In the genomic region with DNA sequence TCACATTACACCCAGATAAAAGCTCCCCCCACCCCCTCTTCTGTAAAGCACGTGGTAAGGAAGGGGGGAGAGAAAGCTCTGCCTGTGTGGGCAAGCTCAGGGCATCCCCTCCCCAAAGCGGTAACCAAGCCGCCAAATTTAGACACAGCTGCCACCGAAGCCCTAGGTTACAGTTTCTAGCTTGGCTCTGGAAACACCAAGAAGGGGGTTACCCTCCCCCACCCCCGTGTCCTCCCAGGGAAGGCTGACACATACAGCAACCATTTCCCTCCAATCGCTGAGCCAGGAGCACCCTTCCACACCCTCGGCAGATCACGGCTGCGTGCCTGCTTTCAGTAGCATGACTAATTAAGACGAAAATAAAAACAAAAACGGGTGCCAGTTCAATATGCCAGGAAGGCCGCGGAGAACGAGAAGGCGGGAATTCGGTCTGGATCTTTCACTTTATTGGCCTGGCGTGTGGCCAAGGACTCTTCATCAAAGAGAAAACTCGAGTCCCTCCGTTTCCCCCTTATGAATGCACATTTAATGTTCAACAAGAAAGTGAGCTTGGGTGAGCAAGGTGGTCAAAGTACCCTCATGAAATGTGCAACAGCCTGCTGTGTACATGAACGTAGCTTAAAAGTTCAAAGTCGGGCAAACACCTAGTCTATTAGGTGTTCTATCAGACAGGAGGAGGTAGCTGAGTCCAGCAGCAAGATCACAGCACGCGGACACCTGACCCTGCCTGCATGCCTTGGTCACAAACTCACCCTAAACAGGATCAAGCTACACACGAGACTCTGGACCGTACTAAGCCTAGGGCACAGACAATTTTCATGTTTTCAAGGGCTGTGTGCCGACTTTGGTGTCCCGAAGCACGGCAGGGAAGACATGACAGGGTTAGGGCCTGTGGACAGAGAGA, we compare ENCODE assay signal across 9 mouse cellular contexts. TPM values are rescaled to one million over a fixed set of nuclear protein-coding genes. Genes with fewer than 3 reads are reported as not detected.
DNase-seq lines count a peak whose midpoint lies in the region; ATAC-seq lines count a peak whose summit lies in the region.
"Had no signal": no experiment of that assay in that cellular context is flagged by ENCODE, and none has a peak within 500 bp of the region (broad histone marks: within the 10 kb centered on the region; RNA-seq: fewer than 3 reads in every experiment).

No protein-coding gene starts in this region.

- no peak for DNase-seq in heart, postnatal 14 days
- DNase-seq in CD4-positive, CD25-positive, alpha-beta regulatory T cell, adult 2 months (ENCODE audit: low read depth, low spot score), result peak; percentile 51
- DNase-seq in cerebellum, adult 9-11 months, result peak; percentile 68
- DNase-seq in kidney, adult 11 months, result peak; percentile 72
- DNase-seq in ovary, adult 18-20 months (ENCODE audit: low spot score), result no peak
- no peak for DNase-seq in ovary, postnatal 14 days (ENCODE audit: low spot score)

- 58% methylated on average over 28 of the region's 28 CpGs for WGBS in heart, embryonic 14.5 days
- WGBS in neural tube, embryonic 14.5 days, result 46% methylated on average over 28 of the region's 28 CpGs

- no peak for ATAC-seq in heart, embryonic 14.5 days (ENCODE audit: insufficient number of reproducible peaks, insufficient read depth, low FRiP score, low read depth)
- ATAC-seq in neural tube, embryonic 14.5 days (ENCODE audit: low read depth), result peak; percentile 68; the same call in 1 of the 2 replicates

- H3K9me3 ChIP-seq in heart, embryonic 14.5 days (ENCODE audit: control insufficient read depth, low read length), result 0 out of 2 replicates have a peak, but pooled peaks cover 4% of the 10 kb centered on the region
- H3K9me3 ChIP-seq in neural tube, embryonic 14.5 days (ENCODE audit: control insufficient read depth, low read length), result no peaks in the 10 kb centered on the region

- intact Hi-C loops in heart, postnatal 14 days (cut with DNase I), result no loop called here

- no peaks in the 10 kb centered on the region for H3K27me3 ChIP-seq in heart, embryonic 14.5 days (ENCODE audit: control insufficient read depth, insufficient read depth, low read length)
- H3K27me3 ChIP-seq in neural tube, embryonic 14.5 days (ENCODE audit: control insufficient read depth, insufficient read depth, low read length), result no peaks in the 10 kb centered on the region

- no peak overlapping the region for H3K9ac ChIP-seq in heart, embryonic 14.5 days (ENCODE audit: low read length)
- no peak overlapping the region for H3K9ac ChIP-seq in neural tube, embryonic 14.5 days (replicated peaks; ENCODE audit: low read depth, low read length)
- H3K9ac ChIP-seq: liver, embryonic 14.5 days had no signal

- H3K27ac ChIP-seq in heart, embryonic 14.5 days (replicated peaks in 1 of 2; ENCODE audit: control insufficient read depth in 1 of 2, insufficient read depth in 1 of 2, low read depth in 2 of 2, low read length in 2 of 2), result 0 out of 4 replicates have a peak overlapping the region, but pooled peaks of 1 of the 2 experiments have one; percentile 8
- no peak overlapping the region for H3K27ac ChIP-seq in neural tube, embryonic 14.5 days (ENCODE audit: low read depth, low read length)
- H3K27ac ChIP-seq: liver, embryonic 14.5 days had no signal

- peak overlapping the region; percentile 35 for H3K4me2 ChIP-seq in heart, embryonic 14.5 days (ENCODE audit: low read length)
- peak overlapping the region; percentile 31 for H3K4me2 ChIP-seq in neural tube, embryonic 14.5 days (ENCODE audit: low read depth, low read length)

- H3K36me3 ChIP-seq in heart, embryonic 14.5 days (ENCODE audit: control insufficient read depth, insufficient read depth, low read length), result no peaks in the 10 kb centered on the region
- no peaks in the 10 kb centered on the region for H3K36me3 ChIP-seq in neural tube, embryonic 14.5 days (ENCODE audit: control insufficient read depth, insufficient read depth, low read length)

- H3K4me1 ChIP-seq in heart, embryonic 14.5 days (ENCODE audit: control insufficient read depth in 2 of 2, insufficient read depth in 2 of 2, low read length in 2 of 2), result peaks cover 10 to 20% of the 10 kb centered on the region in 2 experiments
- H3K4me1 ChIP-seq in neural tube, embryonic 14.5 days (ENCODE audit: control insufficient read depth, insufficient read depth, low read length), result peaks cover 14% of the 10 kb centered on the region; the same call in 1 of the 2 replicates

- 0 out of 4 replicates have a peak overlapping the region, but pooled peaks of 1 of the 2 experiments have one; percentile 1 for H3K4me3 ChIP-seq in heart, embryonic 14.5 days (ENCODE audit: control insufficient read depth in 1 of 2, insufficient read depth in 1 of 2, low read depth in 1 of 2, low read length in 2 of 2)
- H3K4me3 ChIP-seq in neural tube, embryonic 14.5 days (ENCODE audit: low read depth, low read length), result no peak overlapping the region

RNA-seq across cellular contexts. Expression of a gene that starts 38.3 kb away (rescaled TPM):
- polyA plus RNA-seq in heart, embryonic 14.5 days (2014; fragmentation: Nextera tagmentation; extraction: Ambion mirVana), result 49.7 and 52.7 TPM in 2 replicates
- 10 to 100 TPM; 28.4 to 29.5 TPM for total RNA-seq in heart, postnatal 14 days (2021)
- polyA plus RNA-seq in neural tube, embryonic 14.5 days (2014; fragmentation: Nextera tagmentation; extraction: Ambion mirVana), result 35.6 and 43.3 TPM in 2 replicates

Comparison
In these comparisons a context has a peak if more than half of its experiments do, and no peak if none do; other contexts are left out.
1. DNase-seq: peak in CD4-positive, CD25-positive, alpha-beta regulatory T cell, adult 2 months (single experiment), cerebellum, adult 9-11 months (single experiment) and kidney, adult 11 months (single experiment); none in heart, postnatal 14 days (0 of 2), ovary, adult 18-20 months (single experiment) and ovary, postnatal 14 days (single experiment).